Mouse (Mus musculus) kidney, postnatal 14 days (tissue): ENCODE measurements around the gene Zfp639.
A peak's percentile ranks its signal among the peaks of the same experiment; 100 is the strongest.

ENCODE experiments used
- DNase-seq: peaks from one replicate; pipeline ENCODE4 v3.0.0; 2022; ENCODE audit warnings: mixed read lengths

Zfp639 gene

GRCm38 (mm10) chr3:32506366-32507225, 3.5 kb upstream of the Zfp639 start:
- DNase-seq, result no peak

- DNase-seq, result peak; percentile 75
Observed at GRCm38 (mm10) chr3:32508666-32509324, 1.3 kb upstream of the Zfp639 start.

GRCm38 (mm10) chr3:32510375-32511190, 524 bp downstream of the Zfp639 start:
- DNase-seq, result peak; percentile 97

DNA sequence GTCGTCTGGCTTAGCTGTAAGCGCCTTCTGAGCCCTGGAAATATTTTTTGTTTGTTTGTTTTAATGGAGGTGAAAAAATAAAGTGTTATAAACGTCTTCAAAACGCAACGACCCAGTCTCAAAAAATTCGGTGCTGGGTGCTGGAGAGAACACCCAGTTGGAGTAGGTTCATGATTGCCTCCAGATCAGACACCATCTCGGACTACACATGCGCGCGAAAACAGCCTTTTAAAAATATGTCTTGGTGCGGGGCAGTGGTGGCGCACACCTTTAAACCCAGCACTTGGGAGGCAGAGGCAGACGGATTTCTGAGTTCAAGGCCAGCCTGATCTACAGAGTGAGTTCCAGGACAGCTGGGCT, 1.1 kb downstream of the Zfp639 start:
- peak; percentile 34 for DNase-seq

GRCm38 (mm10) chr3:32512686-32513284, 2.7 kb downstream of the Zfp639 start:
- DNase-seq, result no peak

- no peak for DNase-seq
Observed at GRCm38 (mm10) chr3:32513528-32513927, 3.5 kb downstream of the Zfp639 start.

DNA sequence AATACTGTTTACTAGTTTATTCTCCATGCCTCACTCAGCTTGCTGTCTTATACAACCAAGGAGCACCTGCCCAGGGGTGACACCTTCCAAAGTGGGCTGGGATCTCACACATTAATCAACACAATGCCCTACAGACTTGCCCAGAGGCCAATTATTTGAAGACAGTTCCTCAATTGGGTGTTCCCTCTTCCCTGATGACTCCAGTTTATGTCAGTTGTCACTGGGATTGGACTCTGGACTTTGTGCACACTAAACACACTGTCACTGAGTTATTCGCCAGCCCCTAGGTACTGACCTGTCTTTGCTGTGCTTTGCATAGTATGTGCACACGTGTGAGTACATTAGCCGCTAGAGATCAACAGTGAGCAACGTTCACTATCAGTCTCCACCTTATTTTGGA, 17.1 kb downstream of the Zfp639 start:
- DNase-seq, result no peak

DNA sequence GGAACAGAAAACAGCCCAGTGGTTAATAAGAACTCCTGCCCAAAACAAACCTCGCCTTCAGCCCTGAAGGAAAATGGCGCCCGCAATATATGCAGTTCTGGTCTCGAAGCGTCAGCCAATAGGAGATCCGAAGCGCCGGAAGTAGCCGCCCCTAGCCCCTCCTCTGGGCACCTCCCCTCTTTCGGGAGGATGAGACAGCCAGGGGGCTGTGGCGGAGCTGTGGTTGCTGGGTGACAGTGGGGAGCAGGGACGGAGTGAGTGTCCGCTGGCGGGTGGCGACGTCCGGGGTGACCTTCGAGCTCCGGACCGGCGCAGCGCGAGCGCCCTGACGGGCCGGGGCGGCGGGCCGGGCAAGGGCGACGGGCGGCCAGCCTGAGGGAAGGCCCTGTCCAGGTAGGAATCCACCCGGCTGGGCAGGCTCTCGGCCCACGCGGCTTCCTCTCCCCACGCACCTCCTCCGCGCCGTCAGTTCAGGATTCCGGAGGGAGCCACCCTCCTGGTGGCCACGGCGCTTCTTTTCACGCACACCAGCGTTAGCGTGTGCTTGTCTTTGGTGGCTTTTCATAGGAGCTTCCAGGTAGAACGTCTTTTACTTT, 19.3 kb downstream of the Zfp639 start, which contains the start of gene Mfn1:
Gene Mfn1 (plus strand): TSS at position 163 of the 596 bp plus-strand sequence.
- DNase-seq, result peak; percentile 97

- DNase-seq, result no peak
Observed at GRCm38 (mm10) chr3:32530041-32530440, 20.0 kb downstream of the Zfp639 start.

DNA sequence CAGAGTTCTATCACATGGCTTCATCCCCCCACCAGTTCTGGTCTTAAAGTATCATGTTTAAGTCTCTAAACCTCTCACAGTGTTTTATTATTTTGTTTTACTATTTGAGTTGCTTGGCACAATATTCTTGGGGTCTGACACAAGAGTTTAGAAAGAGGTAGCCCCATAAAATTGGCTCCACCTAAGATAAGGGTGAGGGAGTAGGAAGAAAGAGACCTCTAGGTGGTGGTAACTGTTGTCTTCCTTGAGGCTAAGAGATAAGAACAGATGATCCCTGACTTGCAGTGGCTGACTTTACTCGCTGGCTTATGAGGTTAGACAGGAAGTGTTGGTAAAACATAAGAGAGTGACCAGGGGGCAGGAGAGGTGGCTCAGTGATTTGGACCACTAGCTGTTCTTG, 25.6 kb downstream of the Zfp639 start:
- no peak for DNase-seq

DNA sequence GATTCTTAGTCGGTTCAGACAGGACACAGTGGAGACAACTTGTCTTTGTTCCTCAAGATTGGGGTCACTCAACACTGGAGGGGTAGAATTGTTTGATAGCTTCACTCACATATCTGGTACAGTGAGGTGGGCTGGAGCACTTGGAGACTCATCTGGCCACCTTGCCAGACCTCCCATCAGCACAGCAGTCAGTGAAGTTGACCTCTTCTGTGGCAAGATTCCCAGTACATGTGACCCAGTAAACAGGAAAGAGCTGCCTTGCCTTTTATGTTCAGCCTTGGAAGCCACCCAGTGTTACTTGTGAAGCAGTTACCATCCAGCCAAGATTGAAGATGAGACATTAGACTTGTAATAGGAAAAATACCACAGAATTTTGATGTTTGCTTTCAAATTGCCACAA, 27.5 kb downstream of the Zfp639 start:
- DNase-seq, result peak; percentile 87

- DNase-seq, result no peak
Observed at GRCm38 (mm10) chr3:32538091-32538490, 28.0 kb downstream of the Zfp639 start.

- DNase-seq, result no peak
Observed at GRCm38 (mm10) chr3:32553061-32553460, 43.0 kb downstream of the Zfp639 start.

DNA sequence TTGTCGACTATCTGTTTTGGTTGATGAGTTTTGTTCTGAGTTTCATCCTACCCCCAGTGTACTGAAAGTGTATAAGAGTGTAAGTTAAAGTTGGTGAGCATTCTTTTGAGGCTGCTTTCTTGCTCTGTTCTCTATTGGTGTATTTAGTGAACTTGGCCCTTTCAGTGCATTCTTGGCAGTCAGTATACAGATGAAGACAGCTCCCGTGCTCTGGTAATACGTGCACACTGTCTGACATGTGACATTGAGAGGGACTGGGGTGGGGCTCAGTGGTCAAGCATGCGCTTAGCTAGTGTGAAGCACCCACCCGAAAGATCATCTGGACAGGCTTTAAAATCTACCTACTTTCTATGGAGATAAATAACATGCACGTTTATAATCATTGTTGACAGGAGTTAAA, 53.3 kb downstream of the Zfp639 start:
- DNase-seq, result no peak
